Mouse (Mus musculus) intestine, embryonic 15.5 days (tissue): ENCODE measurements around the gene Gpr137c. TPM values are rescaled to one million over a fixed set of nuclear protein-coding genes. Genes with fewer than 3 reads are reported as not detected.

ENCODE experiments used
- ATAC-seq: fragments of 200-750 bp; cut with Nextera tagmentation; 2 replicates; pipeline ENCODE4 v1.8.0; 2017; ENCODE audit warnings: moderate TSS enrichment, moderate library complexity
- H3K27ac ChIP-seq: fragments of 300-500 bp; sonication (generic); 2 replicates; pipeline ENCODE4 v1.5.1; 2015; ENCODE audit warnings: mild to moderate bottlenecking, inconsistent platforms
- H3K27me3 ChIP-seq: fragments of 300-500 bp; sonication (generic); replicated peaks from 2 replicates; pipeline ENCODE4 v1.6.1; 2015; ENCODE audit warnings: inconsistent platforms
- H3K36me3 ChIP-seq: fragments of 300-500 bp; sonication (generic); 2 replicates; pipeline ENCODE4 v1.6.1; 2015; ENCODE audit warnings: inconsistent platforms
- H3K4me1 ChIP-seq: fragments of 300-500 bp; sonication (generic); replicated peaks from 2 replicates; pipeline ENCODE4 v1.6.1; 2015; ENCODE audit warnings: inconsistent platforms
- H3K4me2 ChIP-seq: fragments of 300-500 bp; sonication (generic); replicated peaks from 2 replicates; pipeline ENCODE4 v1.6.1; 2015; ENCODE audit warnings: mild to moderate bottlenecking, inconsistent platforms
- H3K4me3 ChIP-seq: fragments of 300-500 bp; sonication (generic); replicated peaks from 2 replicates; pipeline ENCODE4 v1.5.1; 2015; ENCODE audit warnings: inconsistent platforms
- H3K9ac ChIP-seq: fragments of 300-500 bp; sonication (generic); 2 replicates; pipeline ENCODE4 v1.6.1; 2015; ENCODE audit warnings: inconsistent platforms
- H3K9me3 ChIP-seq: fragments of 300-500 bp; sonication (generic); 2 replicates; pipeline ENCODE4 v1.6.1; 2016; ENCODE audit warnings: inconsistent platforms
- WGBS: fragments of 180-500 bp; shearing (Covaris S2); methylation state at CpG from one replicate; pipeline ENCODE4 v1.1.7; 2015; 5-methylcytosine and 5-hydroxymethylcytosine counted together
- polyA plus RNA-seq: library from polyadenylated mRNA; unstranded; fragments of >200 nt; fragmentation: Nextera tagmentation; extraction: Ambion mirVana; gene quantifications from 2 replicates; pipeline ENCODE4 v1.2.1, GENCODE M21; 2015

Gpr137c gene
- polyA plus RNA-seq, 1 experiment from 2014 or later, result 1.4 TPM

GRCm38 (mm10) chr14:45220090-45220956 is 806 bp downstream of the Gpr137c start, which contains the start of gene Txndc16:
Gene Txndc16, minus strand, starts transcription at chr14:45220328.
- peak; percentile 50 for ATAC-seq

DNA sequence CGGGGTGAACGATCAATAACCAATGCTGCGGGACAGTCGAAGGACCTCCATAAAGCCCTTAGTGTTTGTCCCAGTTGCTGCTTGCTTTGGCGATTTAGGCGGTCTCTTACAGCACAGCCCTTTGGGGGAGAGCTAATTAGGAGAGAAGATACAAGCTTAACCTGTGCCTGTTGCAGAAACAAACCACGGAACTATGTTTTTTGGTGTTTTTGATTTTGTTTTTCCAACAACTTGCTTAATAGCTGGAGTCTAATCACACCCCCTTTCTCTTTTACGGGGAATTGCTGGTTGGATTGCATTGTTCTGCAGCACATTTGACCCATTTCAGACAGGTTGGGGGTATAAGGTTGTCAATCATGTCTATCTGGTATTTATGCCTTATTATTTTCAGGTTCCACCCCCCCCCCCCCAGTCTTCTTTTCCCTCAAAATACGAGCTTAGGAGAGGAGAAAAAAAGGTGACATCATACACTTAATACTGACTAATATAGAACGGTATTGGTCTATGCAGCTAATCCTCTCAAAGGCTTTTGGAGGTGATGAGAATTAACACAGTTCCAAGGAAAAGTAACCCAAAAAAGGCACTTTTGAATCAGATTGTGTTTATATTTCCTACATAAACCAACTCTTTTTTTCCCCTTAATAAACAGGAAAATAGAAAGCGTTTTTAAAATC is 1.6 kb downstream of the Gpr137c start:
- Histone ChIP-seq H3K27ac (no peak overlapping the region), H3K4me3 (peak overlapping the region; percentile 83), H3K36me3 (no peaks in the 10 kb centered on the region), H3K27me3 (no peaks in the 10 kb centered on the region), H3K4me2 (peak overlapping the region; percentile 99), H3K4me1 (no peaks in the 10 kb centered on the region), H3K9ac (peak overlapping the region; percentile 78), H3K9me3 (no peaks in the 10 kb centered on the region)
- 9% methylated on average over 11 of the region's 11 CpGs for WGBS
- ATAC-seq, result no peak

More at GRCm38 (mm10) chr14:45220090-45220956, 806 bp downstream of the Gpr137c start, which contains the start of gene Txndc16:
- H3K4me2 ChIP-seq, result peak within 1 kb of the TSS; percentile 99
- H3K4me3 ChIP-seq, result peak within 1 kb of the TSS; percentile 83
- no peaks in the 10 kb centered on the region for H3K36me3 ChIP-seq
- no peaks in the 10 kb centered on the region for H3K4me1 ChIP-seq
- under 1% methylated on average over 59 of the region's 59 CpGs for WGBS
- peak within 1 kb of the TSS; percentile 78 for H3K9ac ChIP-seq
- no peaks in the 10 kb centered on the region for H3K27me3 ChIP-seq
- no peaks in the 10 kb centered on the region for H3K9me3 ChIP-seq
- peak within 1 kb of the TSS; percentile 93 for H3K27ac ChIP-seq

DNA sequence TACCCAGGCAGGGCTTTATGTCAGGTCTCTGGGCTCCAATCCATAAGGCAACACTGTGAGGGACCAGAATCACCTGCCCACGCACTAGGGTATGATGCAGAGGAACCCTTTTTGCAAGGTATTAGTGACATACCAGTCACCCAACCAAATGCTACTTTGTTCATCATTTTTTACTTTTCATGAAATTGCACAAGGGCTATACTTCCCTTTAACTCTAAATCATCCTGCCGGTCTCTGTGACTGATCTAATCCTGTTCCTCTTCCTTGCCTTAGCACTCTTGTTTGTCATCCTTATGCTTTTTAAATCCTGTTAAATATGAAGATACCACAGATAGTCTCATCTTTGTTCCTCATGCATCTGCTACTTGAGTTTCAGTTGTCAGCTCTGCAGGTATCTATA is 19.5 kb downstream of the Gpr137c start:
- Histone ChIP-seq H3K9ac (no peak overlapping the region), H3K27me3 (no peaks in the 10 kb centered on the region), H3K9me3 (no peaks in the 10 kb centered on the region), H3K4me1 (no peaks in the 10 kb centered on the region), H3K4me3 (no peak overlapping the region), H3K36me3 (no peaks in the 10 kb centered on the region), H3K27ac (no peak overlapping the region), H3K4me2 (no peak overlapping the region)
- WGBS, result 73% methylated on average over 2 of the region's 2 CpGs
- ATAC-seq, result no peak

GRCm38 (mm10) chr14:45241613-45242012 is 22.1 kb downstream of the Gpr137c start:
- no peaks in the 10 kb centered on the region for H3K27me3 ChIP-seq
- no peak overlapping the region for H3K9ac ChIP-seq
- no peak overlapping the region for H3K4me2 ChIP-seq
- H3K4me3 ChIP-seq, result no peak overlapping the region
- no peak for ATAC-seq
- no peaks in the 10 kb centered on the region for H3K9me3 ChIP-seq
- 54% methylated on average over 1 of the region's 1 CpGs for WGBS
- no peak overlapping the region for H3K27ac ChIP-seq
- H3K4me1 ChIP-seq, result no peaks in the 10 kb centered on the region
- no peaks in the 10 kb centered on the region for H3K36me3 ChIP-seq

GRCm38 (mm10) chr14:45251548-45252076 is 32.1 kb downstream of the Gpr137c start:
- Histone ChIP-seq H3K27me3 (no peaks in the 10 kb centered on the region), H3K9ac (no peak overlapping the region), H3K4me2 (no peak overlapping the region), H3K27ac (no peak overlapping the region), H3K4me1 (no peaks in the 10 kb centered on the region), H3K9me3 (no peaks in the 10 kb centered on the region), H3K4me3 (no peak overlapping the region), H3K36me3 (no peaks in the 10 kb centered on the region)
- 89% methylated on average over 4 of the region's 4 CpGs for WGBS
- no peak for ATAC-seq

DNA sequence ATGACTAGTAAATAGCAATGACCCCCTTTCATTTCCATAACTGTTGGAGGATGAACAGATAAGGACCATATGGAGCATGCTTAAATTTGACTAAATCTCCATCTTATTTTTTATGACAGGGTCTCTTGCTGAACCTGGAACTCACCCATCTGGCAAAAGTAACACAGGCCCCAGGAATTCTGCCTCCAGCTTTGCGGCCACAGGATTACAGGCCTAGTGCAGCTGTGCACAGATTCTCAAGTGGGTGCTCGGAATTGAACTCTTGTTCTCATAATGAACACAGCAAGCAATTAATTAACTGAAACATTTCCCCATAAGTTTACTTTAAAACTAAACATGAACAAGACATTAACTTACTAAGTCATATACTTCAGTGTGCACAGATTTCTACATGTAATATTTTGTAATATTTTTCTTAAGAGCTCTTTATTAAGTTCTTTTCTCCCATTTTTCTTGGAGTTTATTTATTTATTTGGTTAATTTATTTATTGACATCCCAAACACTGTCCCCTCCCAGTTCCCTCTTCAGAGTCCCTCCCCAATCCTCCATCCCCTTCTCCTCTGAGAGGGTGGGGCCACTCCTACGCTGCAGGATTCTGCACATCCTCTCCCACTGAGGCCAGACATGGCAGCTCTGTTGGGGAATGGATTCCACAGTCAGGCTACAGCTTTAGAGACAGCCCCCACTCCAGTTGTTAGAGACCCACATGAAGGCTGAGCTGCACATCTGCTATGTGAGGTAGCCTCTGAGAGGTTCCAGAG is 44.5 kb downstream of the Gpr137c start:
- no peak overlapping the region for H3K4me3 ChIP-seq
- 68% methylated on average over 3 of the region's 3 CpGs for WGBS
- ATAC-seq, result peak; percentile 66

GRCm38 (mm10) chr14:45275816-45276215 is 56.3 kb downstream of the Gpr137c start:
- Histone ChIP-seq H3K4me1 (no peaks in the 10 kb centered on the region), H3K27me3 (no peaks in the 10 kb centered on the region), H3K9ac (no peak overlapping the region), H3K4me2 (no peak overlapping the region), H3K9me3 (no peaks in the 10 kb centered on the region), H3K4me3 (no peak overlapping the region), H3K36me3 (no peaks in the 10 kb centered on the region), H3K27ac (no peak overlapping the region)
- 84% methylated on average over 6 of the region's 6 CpGs for WGBS
- ATAC-seq, result no peak

More for the DNA sequence above, 44.5 kb downstream of the Gpr137c start:
- Histone ChIP-seq H3K9ac (no peak overlapping the region), H3K9me3 (no peaks in the 10 kb centered on the region), H3K27ac (no peak overlapping the region), H3K4me2 (no peak overlapping the region), H3K27me3 (no peaks in the 10 kb centered on the region), H3K4me1 (no peaks in the 10 kb centered on the region), H3K36me3 (no peaks in the 10 kb centered on the region)

DNA sequence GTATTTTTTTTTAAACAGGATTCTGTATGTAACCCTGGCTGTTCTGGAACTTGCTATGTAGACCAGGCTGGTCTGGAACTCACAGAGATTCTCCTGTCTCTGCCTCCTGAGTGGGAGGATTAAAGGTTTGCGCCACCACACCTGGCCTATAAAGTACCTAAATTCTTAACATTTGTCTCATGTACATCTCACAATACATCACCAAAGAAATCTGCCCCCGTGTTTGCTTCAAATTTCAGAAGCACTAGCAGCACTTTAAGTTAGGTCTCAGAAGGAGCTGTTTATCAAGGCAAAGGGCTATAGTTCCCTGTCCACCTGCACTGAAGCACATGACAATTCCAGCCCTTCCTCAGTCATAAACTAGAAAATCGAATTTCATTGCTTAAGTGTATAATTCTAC is 62.5 kb downstream of the Gpr137c start:
- Histone ChIP-seq H3K4me1 (no peaks in the 10 kb centered on the region), H3K36me3 (no peaks in the 10 kb centered on the region), H3K9ac (no peak overlapping the region), H3K27me3 (no peaks in the 10 kb centered on the region), H3K4me3 (no peak overlapping the region), H3K27ac (no peak overlapping the region), H3K4me2 (no peak overlapping the region), H3K9me3 (no peaks in the 10 kb centered on the region)
- WGBS, result 88% methylated on average over 3 of the region's 3 CpGs
- ATAC-seq, result no peak

- H3K36me3 ChIP-seq, result peaks cover 2% of the 10 kb centered on the region; the same call in 1 of the 2 replicates
- ATAC-seq, result no peak
- 73% methylated on average over 4 of the region's 4 CpGs for WGBS
- H3K9me3 ChIP-seq, result no peaks in the 10 kb centered on the region
- H3K4me3 ChIP-seq, result no peak overlapping the region
- no peaks in the 10 kb centered on the region for H3K4me1 ChIP-seq
- H3K27ac ChIP-seq, result no peak overlapping the region
- H3K27me3 ChIP-seq, result no peaks in the 10 kb centered on the region
- no peak overlapping the region for H3K9ac ChIP-seq
- no peak overlapping the region for H3K4me2 ChIP-seq
Observed at GRCm38 (mm10) chr14:45291608-45292007, 72.1 kb downstream of the Gpr137c start.

DNA sequence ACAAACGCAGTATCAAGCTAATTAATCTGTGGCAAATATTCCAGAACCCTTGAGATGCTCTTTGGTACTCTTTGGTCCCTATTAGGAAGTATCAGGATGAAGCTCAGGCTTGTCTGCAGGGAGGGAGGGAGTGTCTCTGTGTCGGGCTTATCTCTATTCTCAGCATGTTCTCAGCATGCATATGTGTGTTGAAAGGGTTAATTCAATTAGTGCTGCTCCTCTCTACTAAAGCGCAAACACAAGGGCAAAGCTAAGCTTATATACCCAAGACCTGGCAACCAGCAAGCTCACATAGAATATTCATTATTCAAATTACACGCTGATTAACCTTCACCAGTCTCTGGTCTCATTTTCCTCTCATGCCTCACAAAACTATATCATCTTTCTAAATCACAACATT is 84.4 kb downstream of the Gpr137c start:
- 74% methylated on average over 4 of the region's 4 CpGs for WGBS
- H3K9me3 ChIP-seq, result no peaks in the 10 kb centered on the region
- no peak for ATAC-seq

DNA sequence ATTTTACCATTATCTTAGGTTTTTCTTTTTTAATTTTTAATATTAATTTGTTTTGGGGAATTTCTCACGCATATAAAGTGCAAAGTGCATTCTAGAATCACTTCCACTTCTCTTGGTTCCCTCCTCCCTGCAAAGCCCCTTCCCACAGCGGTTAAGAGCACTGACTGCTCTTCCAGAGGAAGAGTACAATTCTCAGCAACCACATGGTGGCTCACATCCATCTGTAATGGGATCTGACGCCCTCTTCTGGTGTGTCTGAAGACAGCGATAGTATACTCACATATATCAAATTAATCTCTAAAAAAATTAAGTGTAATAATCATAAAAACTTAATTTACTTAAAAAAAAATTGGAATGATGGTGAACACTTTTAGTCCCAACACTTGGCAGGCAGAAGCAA is 84.9 kb downstream of the Gpr137c start:
- Histone ChIP-seq H3K9me3 (no peaks in the 10 kb centered on the region), H3K9ac (no peak overlapping the region), H3K36me3 (peaks cover 5% of the 10 kb centered on the region; the same call in 1 of the 2 replicates), H3K4me3 (no peak overlapping the region), H3K27me3 (no peaks in the 10 kb centered on the region), H3K27ac (no peak overlapping the region), H3K4me1 (no peaks in the 10 kb centered on the region), H3K4me2 (no peak overlapping the region)
- WGBS, result 81% methylated on average over 4 of the region's 4 CpGs
- no peak for ATAC-seq

More for the DNA sequence above, 84.4 kb downstream of the Gpr137c start:
- Histone ChIP-seq H3K36me3 (peaks cover 5% of the 10 kb centered on the region; the same call in 1 of the 2 replicates), H3K4me3 (no peak overlapping the region), H3K27ac (no peak overlapping the region), H3K9ac (no peak overlapping the region), H3K4me2 (no peak overlapping the region), H3K4me1 (no peaks in the 10 kb centered on the region), H3K27me3 (no peaks in the 10 kb centered on the region)

- WGBS, result 87% methylated on average over 5 of the region's 5 CpGs
- Histone ChIP-seq H3K4me1 (no peaks in the 10 kb centered on the region), H3K27me3 (no peaks in the 10 kb centered on the region), H3K27ac (no peak overlapping the region), H3K9me3 (no peaks in the 10 kb centered on the region), H3K4me3 (no peak overlapping the region), H3K9ac (no peak overlapping the region), H3K4me2 (no peak overlapping the region), H3K36me3 (peaks cover 5% of the 10 kb centered on the region; the same call in 1 of the 2 replicates)
- no peak; the same call in 1 of the 2 replicates for ATAC-seq
Observed at GRCm38 (mm10) chr14:45305852-45306251, 86.3 kb downstream of the Gpr137c start.
